11 mouse cellular contexts compared by ENCODE assay signal in genomic region chr8:111298011-111298410, GRCm38 (mm10). TPM values are rescaled to one million over a fixed set of nuclear protein-coding genes. Genes with fewer than 3 reads are reported as not detected.
DNase-seq lines count a peak whose midpoint lies in the region; ATAC-seq and TF ChIP-seq lines count a peak whose summit lies in the region.
"Had no signal": no experiment of that assay in that cellular context is flagged by ENCODE, and none has a peak within 500 bp of the region (broad histone marks: within the 10 kb centered on the region; RNA-seq: fewer than 3 reads in every experiment).

No protein-coding gene starts in this region.

- 74% methylated on average over 1 of the region's 1 CpGs for WGBS in lung, embryonic 14.5 days
- 80% methylated on average over 1 of the region's 1 CpGs for WGBS in embryonic facial prominence, embryonic 14.5 days
- WGBS in liver, embryonic 16.5 days (ENCODE audit: insufficient replicate concordance): 65% methylated on average over 1 of the region's 1 CpGs

- H3K27me3 ChIP-seq in erythroblast, embryonic 14.5 days (ENCODE audit: control insufficient read depth): no peaks in the 10 kb centered on the region
- H3K27me3 ChIP-seq in lung, embryonic 14.5 days (ENCODE audit: insufficient read depth, low read length): no peaks in the 10 kb centered on the region
- H3K27me3 ChIP-seq in embryonic facial prominence, embryonic 14.5 days (replicated peaks; ENCODE audit: control insufficient read depth, insufficient read depth, low read length): no peaks in the 10 kb centered on the region
- no peaks in the 10 kb centered on the region for H3K27me3 ChIP-seq in liver, embryonic 16.5 days (ENCODE audit: control insufficient read depth, insufficient read depth, low read depth, low read length)

- H3K4me2 ChIP-seq in lung, embryonic 14.5 days: peak overlapping the region; percentile 72
- peak overlapping the region; percentile 67; the same call in 1 of the 2 replicates for H3K4me2 ChIP-seq in embryonic facial prominence, embryonic 14.5 days (ENCODE audit: low read depth, low read length)
- H3K4me2 ChIP-seq in liver, embryonic 16.5 days (ENCODE audit: low read depth, low read length): peak overlapping the region; percentile 64

- no peak for DNase-seq in lung, embryonic 14.5 days
- no peak for DNase-seq in lung, postnatal 25 days (ENCODE audit: low spot score)
- no peak for DNase-seq in embryonic facial prominence, embryonic 14.5 days (ENCODE audit: low spot score)
- DNase-seq in spleen, postnatal 4 days (ENCODE audit: low spot score in 2 of 2): no peak
- DNase-seq in adrenal gland, adult (ENCODE audit: inconsistent age in 2 of 2, low spot score in 1 of 2): no peak
- DNase-seq: thymus, adult 18-20 months had no signal

- no peak overlapping the region for H3K9ac ChIP-seq in lung, embryonic 14.5 days
- no peak overlapping the region for H3K9ac ChIP-seq in embryonic facial prominence, embryonic 14.5 days (ENCODE audit: low read depth, low read length)
- H3K9ac ChIP-seq in liver, embryonic 16.5 days (ENCODE audit: low read depth, low read length): peak overlapping the region; percentile 36

- peak overlapping the region; percentile 100 for H3K4me3 ChIP-seq in erythroblast, embryonic 14.5 days (replicated peaks)
- H3K4me3 ChIP-seq in lung, embryonic 14.5 days (ENCODE audit: low read depth, low read length): no peak overlapping the region
- H3K4me3 ChIP-seq in embryonic facial prominence, embryonic 14.5 days (ENCODE audit: low read depth, low read length): no peak overlapping the region
- peak overlapping the region; percentile 87 for H3K4me3 ChIP-seq in liver, embryonic 16.5 days (ENCODE audit: low read depth, low read length)

- peaks cover 51% of the 10 kb centered on the region for H3K36me3 ChIP-seq in erythroblast, embryonic 14.5 days (ENCODE audit: control insufficient read depth)
- H3K36me3 ChIP-seq in lung, embryonic 14.5 days (ENCODE audit: insufficient read depth): peaks cover 39% of the 10 kb centered on the region
- peaks cover 39% of the 10 kb centered on the region for H3K36me3 ChIP-seq in embryonic facial prominence, embryonic 14.5 days (ENCODE audit: control insufficient read depth, insufficient read depth, low read length)
- H3K36me3 ChIP-seq in liver, embryonic 16.5 days (ENCODE audit: control insufficient read depth, insufficient read depth): peaks cover 34% of the 10 kb centered on the region

- H3K4me1 ChIP-seq in erythroblast, embryonic 14.5 days (ENCODE audit: control insufficient read depth): peaks cover 44% of the 10 kb centered on the region
- peaks cover 6% of the 10 kb centered on the region; the same call in 1 of the 2 replicates for H3K4me1 ChIP-seq in lung, embryonic 14.5 days (ENCODE audit: insufficient read depth)
- 0 out of 2 replicates have a peak, but pooled peaks cover 10% of the 10 kb centered on the region for H3K4me1 ChIP-seq in embryonic facial prominence, embryonic 14.5 days (ENCODE audit: control insufficient read depth, insufficient read depth, low read length)
- peaks cover 9% of the 10 kb centered on the region for H3K4me1 ChIP-seq in liver, embryonic 16.5 days (ENCODE audit: control insufficient read depth, low read depth, low read length)

- no peak for TF ChIP-seq CTCF in lung, embryonic 14.5 days (IDR thresholded peaks at IDR 0.05; ENCODE audit: low read depth)

- no peaks in the 10 kb centered on the region for H3K9me3 ChIP-seq in erythroblast, embryonic 14.5 days (ENCODE audit: control insufficient read depth, low read length)
- no peaks in the 10 kb centered on the region for H3K9me3 ChIP-seq in lung, embryonic 14.5 days (ENCODE audit: low read depth, low read length)
- no peaks in the 10 kb centered on the region for H3K9me3 ChIP-seq in embryonic facial prominence, embryonic 14.5 days (ENCODE audit: control insufficient read depth, low read length)
- H3K9me3 ChIP-seq in liver, embryonic 16.5 days (replicated peaks; ENCODE audit: control insufficient read depth, low read length): no peaks in the 10 kb centered on the region

- ATAC-seq in erythroblast, adult 5-6 weeks (replicated peaks; ENCODE audit: low FRiP score, poor library complexity, severe bottlenecking): no peak
- no peak for ATAC-seq in lung, embryonic 14.5 days (ENCODE audit: insufficient read depth)
- no peak for ATAC-seq in embryonic facial prominence, embryonic 14.5 days (ENCODE audit: low read depth)
- no peak for ATAC-seq in liver, embryonic 16.5 days (ENCODE audit: low read depth)
- ATAC-seq: activated CD4-positive, CD25-positive, alpha-beta regulatory T cell, adult 4 months had no signal

- H3K27ac ChIP-seq in lung, embryonic 14.5 days (ENCODE audit: low read depth): no peak overlapping the region
- H3K27ac ChIP-seq in embryonic facial prominence, embryonic 14.5 days (replicated peaks; ENCODE audit: low read depth, low read length): no peak overlapping the region
- H3K27ac ChIP-seq in liver, embryonic 16.5 days (ENCODE audit: low read length): no peak overlapping the region

RNA-seq across cellular contexts. Expression of gene Rfwd3, which starts 2.0 kb away (rescaled TPM):
- 0.63 TPM in 2 replicates for polyA plus RNA-seq in erythroblast, embryonic 14.5 days (2012)
- 25.9 and 29.0 TPM in 2 replicates for total RNA-seq in erythroblast, adult 5-6 weeks (2015; ENCODE audit: low replicate concordance)
- total RNA-seq in erythroblast, adult 5-6 weeks (2017; ENCODE audit: low replicate concordance): 44.0 and 45.0 TPM in 2 replicates
- 76.7 and 82.6 TPM in 2 replicates for polyA plus RNA-seq in lung, embryonic 14.5 days (2014; fragmentation: Nextera tagmentation; extraction: Ambion mirVana)
- polyA plus RNA-seq in embryonic facial prominence, embryonic 14.5 days (2014; fragmentation: Nextera tagmentation; extraction: Ambion mirVana): 42.1 and 46.9 TPM in 2 replicates
- 44.6 and 48.2 TPM in 2 replicates for polyA plus RNA-seq in liver, embryonic 16.5 days (2015; fragmentation: Nextera tagmentation; extraction: Ambion mirVana)

RNA-seq across cellular contexts. Expression of gene Glg1, which starts 39.0 kb away (rescaled TPM):
- polyA plus RNA-seq in erythroblast, embryonic 14.5 days (2012): 1.1 and 1.4 TPM in 2 replicates
- total RNA-seq in erythroblast, adult 5-6 weeks (2015; ENCODE audit: low replicate concordance): 13.8 and 14.0 TPM in 2 replicates
- total RNA-seq in erythroblast, adult 5-6 weeks (2017; ENCODE audit: low replicate concordance): 27.9 and 33.1 TPM in 2 replicates
- polyA plus RNA-seq in lung, embryonic 14.5 days (2014; fragmentation: Nextera tagmentation; extraction: Ambion mirVana): 97.0 and 99.2 TPM in 2 replicates
- 103 and 104 TPM in 2 replicates for polyA plus RNA-seq in embryonic facial prominence, embryonic 14.5 days (2014; fragmentation: Nextera tagmentation; extraction: Ambion mirVana)
- polyA plus RNA-seq in liver, embryonic 16.5 days (2015; fragmentation: Nextera tagmentation; extraction: Ambion mirVana): 14.6 and 17.4 TPM in 2 replicates

RNA-seq across cellular contexts. Expression of gene Mlkl, which starts 40.0 kb away (rescaled TPM):
- polyA plus RNA-seq in erythroblast, embryonic 14.5 days (2012): 0.06 TPM in 1 of 2 replicates, not detected in the other
- 9.4 and 29.2 TPM in 2 replicates for total RNA-seq in erythroblast, adult 5-6 weeks (2015; ENCODE audit: low replicate concordance)
- total RNA-seq in erythroblast, adult 5-6 weeks (2017; ENCODE audit: low replicate concordance): 11.8 and 12.0 TPM in 2 replicates
- 3.2 and 3.6 TPM in 2 replicates for polyA plus RNA-seq in lung, embryonic 14.5 days (2014; fragmentation: Nextera tagmentation; extraction: Ambion mirVana)
- polyA plus RNA-seq in embryonic facial prominence, embryonic 14.5 days (2014; fragmentation: Nextera tagmentation; extraction: Ambion mirVana): 1.2 and 2.5 TPM in 2 replicates
- polyA plus RNA-seq in liver, embryonic 16.5 days (2015; fragmentation: Nextera tagmentation; extraction: Ambion mirVana): 2.8 and 3.3 TPM in 2 replicates
- polyA plus RNA-seq: neural tube, embryonic 14.5 days had no signal

Comparison
In these comparisons a context has a peak if more than half of its experiments do, and no peak if none do; other contexts are left out.
1. H3K4me3 ChIP-seq: peak in erythroblast, embryonic 14.5 days (single experiment) and liver, embryonic 16.5 days (single experiment); none in lung, embryonic 14.5 days (single experiment) and embryonic facial prominence, embryonic 14.5 days (single experiment).
2. RNA of gene Rfwd3, which starts 2.0 kb away (polyA plus RNA-seq): 76.7 to 82.6 TPM in lung, embryonic 14.5 days, 44.6 to 48.2 TPM in liver, embryonic 16.5 days and 42.1 to 46.9 TPM in embryonic facial prominence, embryonic 14.5 days; 0.63 TPM in erythroblast, embryonic 14.5 days; every median in the first group is over 10 times any median in the second.
3. Peak in every context shown above with its lines, with median percentiles within 50 percentile points of each other: H3K4me2 ChIP-seq.